Mouse (Mus musculus) left cerebral cortex, postnatal 25 days (tissue): ENCODE measurements around the gene Ogfod1. TPM values are rescaled to one million over a fixed set of nuclear protein-coding genes. Genes with fewer than 3 reads are reported as not detected.
A peak's percentile ranks its signal among the peaks of the same experiment; 100 is the strongest.

ENCODE experiments used
- DNase-seq, 2 experiments: peaks; one replicate each; pipeline ENCODE4 v3.0.0; 2022; ENCODE audit warnings: low spot score in 2 of 2, mixed read lengths in 1 of 2
- intact Hi-C: fragments of 180-260 bp; cut with DNase I; formaldehyde crosslinking; loops from one replicate; pipeline ENCODE4 v1.15.1; 2025
- total RNA-seq, 2 experiments: library from RNA; stranded (reverse); gene quantifications; 2 replicates each; pipeline ENCODE4 v1.2.3; 2021

Ogfod1 gene
- total RNA-seq, 2 experiments from 2014 or later: 86.6 to 96.8 TPM

GRCm38 (mm10) chr8:94057157-94057854, 20.3 kb downstream of the Ogfod1 start:
- intact Hi-C loops: no loop called here
- DNase-seq: peak; percentile 61 to 63

DNA sequence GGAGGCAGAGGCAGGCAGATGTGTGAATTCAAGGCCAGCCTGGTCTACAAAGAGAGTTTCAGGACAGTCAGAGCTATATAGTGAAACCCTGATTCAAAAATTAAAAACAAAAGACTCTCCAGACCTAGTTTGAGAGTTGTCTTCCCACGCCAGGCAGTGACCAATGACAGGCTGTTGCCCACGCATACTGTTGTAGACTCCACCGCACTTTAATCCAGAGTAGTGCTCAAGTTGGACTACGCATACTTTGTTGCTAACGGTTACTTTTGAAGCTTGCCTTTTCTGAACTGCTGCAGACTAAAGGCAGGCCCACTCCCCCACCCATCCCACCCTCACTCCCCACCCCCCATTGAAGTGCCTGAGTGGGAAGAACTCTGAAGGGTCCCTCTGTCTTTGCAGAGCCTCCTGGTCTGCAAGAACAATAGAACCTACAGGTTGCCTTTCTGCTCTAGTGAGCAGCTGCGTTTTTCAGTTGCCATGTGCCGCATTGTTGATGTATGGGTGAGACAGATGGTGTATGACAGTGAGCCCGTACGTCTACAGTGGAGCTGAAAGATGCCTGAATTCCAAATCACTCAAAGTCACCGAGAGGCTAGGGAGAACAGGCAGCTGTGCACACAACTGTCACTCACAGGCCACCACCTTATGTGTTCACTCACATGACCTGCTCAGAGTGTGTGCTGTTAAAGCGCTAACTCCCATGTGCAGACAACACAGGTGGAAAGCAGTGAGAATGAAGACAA, 29.3 kb downstream of the Ogfod1 start:
- DNase-seq: peak; percentile 9 to 48
- intact Hi-C loops: no loop called here

GRCm38 (mm10) chr8:94068793-94069192, 31.8 kb downstream of the Ogfod1 start:
- no peak for DNase-seq
- intact Hi-C loops: no loop called here

GRCm38 (mm10) chr8:94076461-94077192, 39.6 kb downstream of the Ogfod1 start:
- no peak for DNase-seq
- intact Hi-C loops: no loop called here

GRCm38 (mm10) chr8:94087964-94088363, 51.0 kb downstream of the Ogfod1 start:
- DNase-seq: no peak
- intact Hi-C loops: no loop called here

GRCm38 (mm10) chr8:94089715-94090114, 52.7 kb downstream of the Ogfod1 start:
- no peak for DNase-seq
- intact Hi-C loops: no loop called here

GRCm38 (mm10) chr8:94092848-94093247, 55.9 kb downstream of the Ogfod1 start:
- intact Hi-C loops: no loop called here
- no peak for DNase-seq

DNA sequence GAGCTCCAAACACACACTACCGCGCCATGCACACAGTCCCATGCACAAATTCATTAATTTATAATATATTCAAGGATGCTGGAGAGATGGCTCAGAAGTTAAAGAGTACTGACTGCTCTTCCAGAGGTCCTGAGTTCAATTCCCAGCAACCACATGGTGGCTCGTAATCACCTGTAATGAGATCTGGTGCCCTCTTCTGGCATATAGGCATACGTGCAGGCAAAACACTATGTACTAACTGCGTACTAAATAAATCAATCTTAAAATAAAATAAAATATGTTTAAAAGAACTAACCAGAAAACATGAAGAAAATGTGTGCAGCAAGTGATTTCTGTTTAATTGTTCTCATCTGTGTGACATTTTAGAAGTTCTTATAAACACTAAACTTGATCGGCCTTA, 57.3 kb downstream of the Ogfod1 start:
- DNase-seq: no peak
- intact Hi-C loops: no loop called here

DNA sequence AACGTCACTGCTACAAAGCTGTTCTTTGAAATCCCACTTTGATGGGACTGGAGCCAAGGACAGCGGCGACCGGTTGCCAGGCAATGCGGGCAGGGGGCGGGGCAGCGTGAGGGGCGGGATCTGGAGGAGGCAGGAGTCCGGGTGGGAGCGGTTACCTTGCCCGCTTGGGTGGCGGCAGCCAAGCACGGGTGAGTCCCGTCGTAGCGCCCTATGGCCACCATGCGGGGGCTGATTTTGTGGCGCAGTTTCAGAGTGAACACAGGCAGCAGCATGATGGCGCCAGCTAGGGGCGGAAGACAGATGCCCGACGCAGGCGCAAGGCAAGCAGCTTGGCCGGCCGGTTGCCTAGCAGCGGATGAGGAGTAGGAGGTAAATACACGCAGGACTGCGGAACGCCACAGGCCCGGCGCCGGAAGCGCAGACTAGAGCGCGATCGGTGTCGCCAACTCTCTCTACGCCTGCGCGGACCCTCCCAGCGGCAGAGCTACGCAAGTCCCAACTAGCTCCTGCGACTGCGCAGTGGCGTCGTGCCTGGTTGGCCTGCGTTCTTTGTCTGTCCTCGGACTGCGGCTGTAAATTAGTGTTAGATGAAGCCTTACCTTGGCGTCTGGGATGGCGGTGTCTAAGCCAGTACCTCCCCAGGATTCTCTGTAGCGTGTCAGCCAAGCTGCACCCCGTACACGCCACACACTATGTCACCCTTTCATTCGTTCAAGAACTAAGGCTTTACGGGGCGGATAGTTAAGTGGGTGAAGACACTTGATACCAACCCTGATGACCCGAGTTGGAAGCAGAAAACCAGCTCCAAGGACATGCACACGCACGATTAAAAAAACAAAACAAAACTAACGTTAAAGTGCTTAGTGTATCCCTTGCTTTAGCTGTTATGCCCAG, 61.3 kb downstream of the Ogfod1 start, which contains the start of gene Bbs2:
TSS of gene Bbs2 (minus strand) at position 848 of the 894 bp plus-strand sequence.
- intact Hi-C loops: loop anchor here (2.0 kb wide), 1 partner anchor 54 kb away; the partner anchor contains the start of gene Mt3
- peak; percentile 100 for DNase-seq

GRCm38 (mm10) chr8:94098996-94099395, 62.0 kb downstream of the Ogfod1 start:
- intact Hi-C loops: loop anchor here (2.0 kb wide), 1 partner anchor 54 kb away; the partner anchor contains the start of gene Mt3
- DNase-seq: no peak

- intact Hi-C loops: loop anchor here (5.0 kb wide), 2 partner anchors 63 to 93 kb away; no protein-coding TSS in a partner anchor
- DNase-seq: peak; percentile 49 to 79
These were observed 67.1 kb downstream of the Ogfod1 start for GRCm38 (mm10) chr8:94104146-94104545.

GRCm38 (mm10) chr8:94107871-94108270, 70.9 kb downstream of the Ogfod1 start:
- intact Hi-C loops: no loop called here
- DNase-seq: no peak

DNA sequence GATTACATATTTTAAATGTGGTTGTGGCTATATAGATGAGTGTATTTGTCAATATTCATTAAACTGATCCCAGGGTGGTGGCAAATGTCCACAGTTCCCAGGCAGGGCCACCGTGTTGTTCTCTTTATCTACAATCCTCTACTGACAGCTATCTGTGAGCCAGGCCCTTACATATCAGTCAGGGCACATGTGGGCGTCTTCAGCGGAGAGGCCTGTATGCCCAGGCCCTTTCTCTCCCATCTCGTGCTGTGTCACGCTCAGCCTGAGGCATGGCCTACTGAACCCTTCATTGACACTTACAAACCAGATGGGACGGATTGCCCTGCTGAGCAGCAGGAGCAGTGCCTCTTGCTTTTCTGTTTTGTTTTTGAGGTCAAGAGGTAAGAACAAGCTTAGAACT, 72.4 kb downstream of the Ogfod1 start:
- intact Hi-C loops: no loop called here
- DNase-seq: no peak

- no peak for DNase-seq
- intact Hi-C loops: no loop called here
These were observed 72.8 kb downstream of the Ogfod1 start for GRCm38 (mm10) chr8:94109835-94110234.

GRCm38 (mm10) chr8:94110526-94111177, 73.7 kb downstream of the Ogfod1 start:
- intact Hi-C loops: no loop called here
- peak in 1 of 2 experiments; percentile 43 for DNase-seq

GRCm38 (mm10) chr8:94113435-94113834, 76.4 kb downstream of the Ogfod1 start:
- intact Hi-C loops: no loop called here

DNA sequence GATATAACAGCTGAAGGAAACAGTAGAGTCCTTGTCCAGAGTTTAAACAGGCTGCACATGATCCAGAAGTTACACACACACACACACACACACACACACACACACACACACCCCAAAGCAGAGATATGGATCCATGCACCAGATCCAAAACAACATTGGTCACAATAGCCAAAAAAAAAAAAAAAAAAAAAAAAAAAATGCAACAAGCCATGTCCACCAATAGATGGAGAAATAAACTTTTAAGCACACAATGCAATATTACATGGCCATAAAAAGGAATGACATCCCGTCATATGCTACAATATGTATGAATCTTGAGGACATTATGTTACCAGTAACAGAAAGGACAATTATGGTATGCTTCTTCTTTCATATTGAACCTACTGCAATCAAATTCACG, 77.0 kb downstream of the Ogfod1 start:
- intact Hi-C loops: no loop called here

More at GRCm38 (mm10) chr8:94113435-94113834, 76.4 kb downstream of the Ogfod1 start:
- no peak for DNase-seq

More for the DNA sequence above, 77.0 kb downstream of the Ogfod1 start:
- DNase-seq: no peak
